Mouse (Mus musculus) lung, postnatal 25 days (tissue): ENCODE results near the gene Fbxo46.
A peak's percentile ranks its signal among the peaks of the same experiment; 100 is the strongest.
"Not testable (repeated sequence)": the region's sequence is repeated elsewhere in the genome, so short reads cannot be mapped to it uniquely, and the experiment has no call there.

ENCODE experiments used
- DNase-seq: peaks from one replicate; pipeline ENCODE4 v3.0.0; 2022; ENCODE audit warnings: low spot score

Fbxo46 gene

GRCm38 (mm10) chr7:19119631-19120429, at the start of gene Fbxo46:
Fbxo46 (plus strand) TSS chr7:19119859.
- peak; percentile 98 for DNase-seq

- DNase-seq, result not testable (repeated sequence)
Observed at GRCm38 (mm10) chr7:19071024-19071423, 48.6 kb upstream of the Fbxo46 start.

- DNase-seq, result no peak
Observed at GRCm38 (mm10) chr7:19073504-19073903, 46.2 kb upstream of the Fbxo46 start.

- DNase-seq, result no peak
Observed at GRCm38 (mm10) chr7:19074494-19074893, 45.2 kb upstream of the Fbxo46 start.

GRCm38 (mm10) chr7:19075231-19075630, 44.4 kb upstream of the Fbxo46 start:
- DNase-seq, result no peak

- DNase-seq, result peak; percentile 96
Observed at GRCm38 (mm10) chr7:19075723-19076585, 43.7 kb upstream of the Fbxo46 start, which contains the start of gene Dmwd. Dmwd (plus strand) TSS chr7:19076227.

- DNase-seq, result no peak
Observed at GRCm38 (mm10) chr7:19076586-19076991, 43.1 kb upstream of the Fbxo46 start.

GRCm38 (mm10) chr7:19077761-19078160, 41.9 kb upstream of the Fbxo46 start:
- DNase-seq, result peak; percentile 58

GRCm38 (mm10) chr7:19078732-19079131, 40.9 kb upstream of the Fbxo46 start:
- DNase-seq, result no peak

GRCm38 (mm10) chr7:19080451-19080950, 39.2 kb upstream of the Fbxo46 start:
- DNase-seq, result no peak

GRCm38 (mm10) chr7:19082171-19082570, 37.5 kb upstream of the Fbxo46 start:
- no peak for DNase-seq

- peak; percentile 45 for DNase-seq
Observed at GRCm38 (mm10) chr7:19083096-19083495, 36.6 kb upstream of the Fbxo46 start.

- no peak for DNase-seq
Observed at GRCm38 (mm10) chr7:19083701-19084100, 36.0 kb upstream of the Fbxo46 start, which contains the start of gene Dmpk. Dmpk (plus strand) TSS chr7:19083849.

GRCm38 (mm10) chr7:19084277-19084771, 35.3 kb upstream of the Fbxo46 start:
- DNase-seq, result peak; percentile 37

GRCm38 (mm10) chr7:19084921-19085473, 34.7 kb upstream of the Fbxo46 start:
- no peak for DNase-seq

GRCm38 (mm10) chr7:19085495-19085894, 34.2 kb upstream of the Fbxo46 start:
- no peak for DNase-seq

GRCm38 (mm10) chr7:19086042-19086441, 33.6 kb upstream of the Fbxo46 start:
- peak; percentile 56 for DNase-seq

GRCm38 (mm10) chr7:19086760-19087159, 32.9 kb upstream of the Fbxo46 start:
- DNase-seq, result no peak

GRCm38 (mm10) chr7:19088813-19089212, 30.8 kb upstream of the Fbxo46 start:
- DNase-seq, result peak; percentile 62

GRCm38 (mm10) chr7:19091913-19092312, 27.7 kb upstream of the Fbxo46 start:
- DNase-seq, result no peak

GRCm38 (mm10) chr7:19092381-19093173, 27.1 kb upstream of the Fbxo46 start:
- no peak for DNase-seq
